Mouse (Mus musculus): ENCODE measurements around the gene Rbm18. TPM values are rescaled to one million over a fixed set of nuclear protein-coding genes. Genes with fewer than 3 reads are reported as not detected.
"Not testable (repeated sequence)": the region's sequence is repeated elsewhere in the genome, so short reads cannot be mapped to it uniquely, and the experiment has no call there.

Rbm18 gene
- 22.5 and 24.3 TPM in 2 replicates for total RNA-seq (2017)

DNA sequence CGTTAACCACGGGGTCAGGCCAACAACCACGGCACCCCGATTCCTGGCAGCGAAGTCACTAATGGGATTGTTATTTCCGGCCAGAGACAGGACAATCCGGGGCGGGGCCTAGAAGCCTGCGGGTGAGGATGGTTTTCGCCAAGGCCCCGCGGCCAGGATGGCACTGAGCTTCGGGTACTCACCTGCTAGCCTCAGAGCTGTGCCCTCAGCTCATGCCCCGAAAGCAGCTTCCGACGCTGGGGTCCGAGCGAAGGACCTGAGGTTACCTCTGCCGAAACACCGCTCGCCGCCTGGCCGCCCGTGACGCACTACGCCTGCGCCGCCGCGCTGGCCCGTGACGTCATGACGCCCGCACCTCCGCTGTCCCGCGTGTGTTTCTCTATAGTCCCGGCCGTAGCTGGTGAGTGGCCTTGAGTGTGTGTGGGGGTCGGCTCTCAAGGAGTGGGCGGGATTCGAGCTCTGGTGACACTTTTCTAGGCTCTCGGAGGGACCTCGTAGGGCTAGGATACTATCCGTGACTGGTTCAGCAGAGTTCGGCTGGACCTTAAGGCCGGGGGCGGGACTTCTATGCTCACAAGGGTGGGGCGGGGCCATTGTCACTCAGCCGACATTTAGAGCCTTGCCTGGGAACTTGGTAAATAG, at the start of gene Rbm18, which contains the start of gene Mrrf:
Gene Rbm18 (minus strand): TSS at position 474 of the 642 bp plus-strand sequence.
Gene Mrrf (plus strand): TSS at position 90 of the 642 bp plus-strand sequence.
- ATAC-seq (replicated peaks; ENCODE audit: low read depth, poor library complexity, severe bottlenecking): peak; percentile 93

DNA sequence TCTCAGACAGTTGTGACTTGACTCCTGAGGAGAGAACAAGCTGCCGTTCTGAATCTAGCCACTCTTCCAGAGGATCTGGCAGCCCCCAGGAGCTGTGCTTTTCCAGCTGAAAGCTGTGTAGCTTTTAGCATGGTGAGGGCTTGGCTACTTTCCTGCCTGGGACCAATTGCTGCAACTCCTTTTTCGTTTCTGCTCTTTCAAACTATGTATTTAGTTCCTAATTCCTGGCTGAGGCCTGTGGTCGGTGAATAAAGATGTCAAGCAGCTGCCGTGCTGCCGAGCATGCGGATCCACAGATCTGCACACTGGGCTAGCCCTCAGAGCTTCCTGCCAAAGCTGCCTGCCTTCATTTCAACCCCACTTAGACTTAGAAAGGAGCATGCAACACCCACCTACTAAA, 48.3 kb upstream of the Rbm18 start:
- no peak for ATAC-seq (replicated peaks; ENCODE audit: low read depth, poor library complexity, severe bottlenecking)

DNA sequence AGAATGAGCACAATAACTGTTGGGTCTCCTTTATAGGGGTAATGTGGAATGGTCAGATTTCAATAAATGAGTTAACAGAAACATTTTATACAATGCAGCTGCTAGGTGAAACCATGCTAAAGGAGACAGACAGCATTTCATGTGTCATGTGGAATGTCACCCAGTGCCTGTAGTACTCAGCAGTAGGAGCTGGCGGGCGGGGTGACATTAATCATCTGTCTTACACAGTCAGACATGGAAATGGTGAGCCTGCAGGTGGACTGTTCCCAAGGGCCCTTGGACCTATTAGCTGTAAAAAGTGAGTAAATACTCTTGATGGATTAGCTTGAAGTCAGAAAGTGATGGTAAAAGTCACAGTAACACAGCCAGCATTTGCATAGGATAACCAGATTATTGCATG, 47.6 kb upstream of the Rbm18 start:
- ATAC-seq (replicated peaks; ENCODE audit: low read depth, poor library complexity, severe bottlenecking): no peak

DNA sequence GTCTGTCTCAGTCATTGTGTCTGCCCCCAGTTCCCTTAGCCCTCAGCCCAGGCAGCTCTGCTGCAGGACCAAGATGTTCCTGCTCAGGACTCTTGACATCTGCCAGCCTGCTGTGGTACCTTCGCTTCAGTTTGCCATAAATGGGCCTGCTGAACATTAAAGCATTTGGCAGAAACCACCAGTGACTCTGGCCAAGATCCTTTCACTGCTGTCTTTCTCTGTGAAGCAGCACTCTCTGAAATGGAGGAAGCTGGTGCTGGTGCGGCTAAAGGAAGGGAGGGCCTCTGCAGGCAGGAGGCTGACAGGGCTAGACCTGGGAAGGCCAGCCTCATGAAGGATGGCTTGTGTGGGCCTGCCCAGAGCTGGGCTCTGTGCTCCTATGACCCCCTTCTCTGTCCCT, 46.7 kb upstream of the Rbm18 start:
- no peak for ATAC-seq (replicated peaks; ENCODE audit: low read depth, poor library complexity, severe bottlenecking)

DNA sequence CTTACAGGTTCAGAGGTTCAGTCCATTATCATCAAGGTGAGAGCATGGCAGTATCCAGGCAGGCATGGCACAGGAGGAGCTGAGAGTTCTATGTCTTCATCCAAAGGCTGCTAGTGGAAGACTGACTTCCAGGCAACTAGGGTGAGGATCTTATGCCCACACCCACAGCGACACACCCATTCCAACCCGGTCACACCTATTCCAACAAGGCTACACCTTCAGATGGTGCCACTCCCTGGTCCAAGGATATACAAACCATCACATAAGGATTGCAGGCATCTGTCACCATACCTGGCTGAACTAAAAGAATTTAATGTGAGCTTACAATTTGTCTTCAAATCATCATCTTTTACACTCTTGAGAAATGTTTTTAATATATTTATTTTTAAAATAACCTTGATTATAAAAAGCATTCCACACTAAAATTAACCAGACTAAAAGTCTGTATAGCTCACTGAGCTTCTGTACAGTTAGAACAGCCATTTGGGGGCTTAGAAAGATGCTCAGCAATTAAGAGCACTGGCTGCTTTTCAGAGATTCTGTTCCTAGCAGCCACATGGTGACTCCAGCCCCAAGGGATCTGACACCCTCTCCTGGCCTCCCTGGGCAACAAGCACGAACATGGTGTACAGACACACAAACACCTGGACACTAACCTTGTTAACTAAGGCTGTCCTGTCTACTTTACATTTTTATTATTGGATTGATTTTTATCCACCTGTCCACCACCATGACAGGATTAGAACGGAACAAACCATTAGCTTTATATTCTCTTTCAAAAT, 45.2 kb upstream of the Rbm18 start:
- ATAC-seq (replicated peaks; ENCODE audit: low read depth, poor library complexity, severe bottlenecking): not testable (repeated sequence)

DNA sequence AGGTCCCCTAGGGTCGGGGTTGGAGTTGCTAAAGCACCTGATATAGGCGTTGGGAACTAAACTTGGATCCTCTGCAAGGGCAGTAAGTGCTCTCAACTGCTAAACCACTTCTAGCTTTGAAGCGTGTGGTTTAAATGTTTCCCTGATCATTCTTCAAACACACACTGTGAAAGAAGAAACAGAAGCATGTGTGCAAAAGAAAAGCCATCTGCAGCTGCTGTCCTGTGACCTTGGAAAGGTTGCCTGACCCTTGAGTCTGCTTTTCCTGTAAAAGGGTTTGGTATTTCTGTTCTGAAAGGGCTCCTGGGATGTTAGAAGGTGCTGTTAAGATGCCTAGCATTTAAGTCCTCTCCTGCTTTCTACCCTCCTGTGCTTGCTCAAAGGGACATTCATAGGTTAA, 42.9 kb upstream of the Rbm18 start:
- no peak for ATAC-seq (replicated peaks; ENCODE audit: low read depth, poor library complexity, severe bottlenecking)

DNA sequence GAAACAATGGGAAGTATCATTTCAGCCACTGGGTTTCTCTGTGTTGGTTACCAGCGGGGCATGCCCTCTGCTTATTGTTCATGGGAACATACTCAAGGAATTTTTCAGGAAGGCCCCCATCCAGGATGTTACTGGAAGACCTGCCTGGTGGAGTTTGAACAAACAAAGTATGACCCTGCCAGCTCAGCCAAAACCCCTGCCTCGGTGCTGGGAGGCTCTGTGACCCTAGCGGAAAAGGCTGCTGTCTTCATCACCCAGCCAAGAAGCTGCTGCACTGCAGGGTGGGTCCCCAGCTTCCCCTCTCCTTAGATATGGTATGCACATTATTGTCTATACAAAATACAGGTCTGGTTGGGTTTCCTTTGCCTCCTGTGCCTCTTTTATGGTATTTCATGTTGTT, 36.0 kb upstream of the Rbm18 start:
- no peak for ATAC-seq (replicated peaks; ENCODE audit: low read depth, poor library complexity, severe bottlenecking)

DNA sequence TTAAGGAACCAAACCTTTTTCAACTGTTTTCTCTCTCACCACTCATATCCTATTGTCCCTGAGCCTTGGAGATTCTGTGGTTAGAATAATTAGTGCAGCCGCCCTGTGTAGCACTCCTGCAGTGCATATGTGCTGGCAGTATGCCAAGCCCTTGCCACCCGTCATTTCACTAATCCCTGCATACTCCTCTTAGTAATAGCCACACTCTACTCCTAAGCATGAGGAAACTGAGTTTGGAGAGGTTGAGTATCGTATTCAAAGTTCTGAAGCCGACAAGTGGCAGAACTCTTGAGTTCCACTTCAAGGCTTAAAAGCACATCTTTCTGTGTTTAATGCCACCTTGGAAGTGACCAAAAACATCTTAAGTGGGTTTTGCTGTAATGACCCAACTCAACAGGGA, 35.6 kb upstream of the Rbm18 start:
- ATAC-seq (replicated peaks; ENCODE audit: low read depth, poor library complexity, severe bottlenecking): no peak

DNA sequence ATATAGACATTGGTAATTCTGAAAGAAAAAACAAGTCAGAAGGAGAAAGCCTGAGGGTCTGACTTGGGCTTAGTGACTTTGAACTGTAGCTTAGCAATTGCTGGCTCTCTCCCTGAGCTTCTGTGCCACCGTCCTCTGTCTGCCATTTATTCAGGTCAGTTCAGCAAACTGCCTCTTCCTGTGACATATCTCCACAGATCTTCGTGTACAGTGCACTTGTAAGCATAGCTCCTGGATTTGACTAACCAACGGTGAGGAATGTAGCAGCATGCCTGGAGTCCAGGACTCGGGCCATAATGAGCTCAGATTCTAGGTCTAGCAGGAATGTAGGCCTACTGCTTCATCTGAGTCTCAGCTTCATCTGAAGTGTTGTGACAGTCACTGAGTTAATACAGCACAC, 32.6 kb upstream of the Rbm18 start:
- no peak for ATAC-seq (replicated peaks; ENCODE audit: low read depth, poor library complexity, severe bottlenecking)

DNA sequence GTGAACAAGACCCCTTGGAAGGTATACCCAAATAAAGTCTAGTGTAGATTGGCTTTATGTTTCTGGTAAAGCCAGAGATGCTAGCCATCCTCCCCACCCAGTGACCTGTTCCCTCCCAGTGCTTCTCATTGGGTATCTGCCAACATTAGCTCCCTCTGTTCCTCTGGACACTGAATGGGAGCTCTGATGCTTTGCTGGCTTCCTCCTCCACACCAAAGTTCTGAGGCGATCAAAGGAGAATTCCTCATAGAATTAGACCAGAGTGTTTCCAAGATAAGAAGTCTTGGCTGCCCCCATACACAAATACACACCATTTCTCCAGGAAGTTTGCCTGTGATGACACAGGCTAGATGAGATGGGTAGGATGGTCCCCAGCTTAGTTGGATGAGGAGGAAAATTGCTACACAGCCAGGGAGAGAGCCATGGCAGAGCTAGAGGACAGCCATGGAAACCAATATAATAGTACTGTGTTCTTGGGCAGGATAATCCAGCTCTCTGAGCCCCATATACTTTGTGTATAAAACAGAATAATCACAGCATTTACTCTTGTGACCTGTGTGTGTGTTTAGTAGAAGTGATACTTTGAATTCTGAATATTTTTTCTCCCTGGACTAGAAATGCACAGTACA, 31.5 kb upstream of the Rbm18 start:
- no peak for ATAC-seq (replicated peaks; ENCODE audit: low read depth, poor library complexity, severe bottlenecking)

DNA sequence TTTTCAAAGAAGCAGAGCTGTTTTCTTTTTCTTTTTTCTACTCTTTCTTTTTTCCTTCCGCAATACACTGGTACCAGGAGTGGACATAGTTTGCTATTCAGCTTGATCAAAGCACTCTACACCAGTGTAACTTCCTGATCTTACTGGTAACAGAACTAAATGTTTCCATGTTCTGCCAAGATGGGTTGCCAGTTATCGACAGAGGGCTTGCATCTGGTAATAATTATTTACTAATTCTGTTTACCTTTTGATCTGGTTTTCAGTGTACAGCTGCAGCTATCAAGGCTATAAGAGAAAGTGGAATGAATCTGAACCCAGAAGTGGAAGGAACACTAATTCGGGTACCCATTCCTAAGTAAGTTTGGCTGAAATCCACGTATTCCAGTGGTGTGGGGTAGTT, 22.8 kb upstream of the Rbm18 start:
- ATAC-seq (replicated peaks; ENCODE audit: low read depth, poor library complexity, severe bottlenecking): no peak

DNA sequence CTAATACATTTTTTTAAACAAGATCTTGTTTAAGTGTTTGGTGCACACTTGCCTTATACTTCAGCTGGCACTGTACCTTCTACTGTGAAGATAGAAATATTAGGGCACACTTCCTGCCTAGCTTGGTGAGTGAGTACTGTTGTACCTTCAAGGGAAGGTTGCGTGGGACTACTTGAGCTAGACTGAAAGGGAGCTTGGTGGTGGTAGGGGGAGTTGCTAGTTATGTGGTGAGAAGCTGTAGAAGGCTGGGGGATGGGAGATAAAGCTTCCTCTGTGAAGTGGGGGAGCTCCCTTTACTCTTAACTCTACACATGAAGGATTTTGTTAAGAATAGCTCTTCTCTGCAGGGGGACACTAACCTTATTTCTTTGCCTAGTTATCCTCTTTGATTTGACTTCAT, 20.9 kb upstream of the Rbm18 start:
- no peak for ATAC-seq (replicated peaks; ENCODE audit: low read depth, poor library complexity, severe bottlenecking)

DNA sequence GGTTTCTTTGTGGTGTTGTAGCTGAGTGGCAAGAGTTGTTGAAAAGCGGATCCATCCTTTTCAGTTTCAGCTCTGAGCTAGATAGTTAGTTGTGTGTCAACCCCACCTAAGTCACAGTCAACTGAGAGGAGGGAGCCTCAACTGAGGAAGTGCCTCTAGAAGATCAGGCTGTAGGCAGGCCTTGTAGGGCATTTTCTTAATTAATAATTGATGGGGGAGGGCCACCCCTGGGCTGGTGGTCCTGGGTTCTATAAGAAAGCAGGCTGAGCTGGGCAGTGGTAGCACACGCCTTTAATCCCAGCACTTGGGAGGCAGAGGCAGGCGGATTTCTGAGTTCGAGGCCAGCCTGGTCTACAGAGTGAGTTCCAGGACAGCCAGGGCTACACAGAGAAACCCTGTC, 15.8 kb upstream of the Rbm18 start:
- not testable (repeated sequence) for ATAC-seq (replicated peaks; ENCODE audit: low read depth, poor library complexity, severe bottlenecking)

DNA sequence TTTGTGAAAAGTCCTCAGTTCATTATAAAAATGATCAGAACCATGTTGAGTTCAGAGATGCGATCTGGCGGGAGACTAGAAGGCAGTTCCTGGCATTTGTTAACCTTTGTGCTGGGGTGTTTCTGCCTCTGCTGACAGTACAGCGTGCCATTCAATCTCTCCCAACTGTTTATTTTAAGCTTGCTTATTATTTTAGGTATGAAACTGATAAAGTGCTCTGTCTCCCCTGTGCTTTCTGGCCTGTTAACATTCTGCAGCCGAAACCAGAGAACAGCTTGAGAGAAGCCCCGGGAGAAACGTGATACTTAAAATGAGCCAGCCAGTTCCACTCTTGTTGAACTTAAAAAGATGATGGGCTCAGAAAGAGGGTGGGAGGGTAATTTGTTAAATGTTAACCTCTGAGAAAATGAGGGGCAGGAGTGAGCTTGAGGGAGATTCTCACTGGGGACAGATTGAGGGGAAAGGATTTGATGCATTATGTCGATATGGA, 12.3 kb upstream of the Rbm18 start:
- no peak for ATAC-seq (replicated peaks; ENCODE audit: low read depth, poor library complexity, severe bottlenecking)

DNA sequence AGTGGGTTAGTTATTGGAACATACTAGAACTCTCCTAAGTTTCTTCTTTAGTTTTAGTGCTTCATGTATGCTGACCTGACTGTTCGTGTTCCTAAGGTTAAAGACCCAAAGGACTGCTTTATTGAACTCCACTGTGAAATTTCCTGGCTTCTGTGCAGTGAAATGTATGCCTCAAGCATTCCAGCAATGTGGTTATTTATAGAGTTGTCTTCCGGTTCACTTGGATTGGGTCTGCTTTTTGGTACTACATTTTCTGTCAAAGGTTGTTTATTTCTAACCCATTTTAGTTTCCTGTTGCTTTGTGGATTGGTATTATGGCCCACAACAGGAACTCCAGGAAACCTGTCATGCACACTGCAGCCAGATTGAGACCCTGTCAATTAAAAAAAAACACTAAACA, 2.5 kb upstream of the Rbm18 start:
- no peak for ATAC-seq (replicated peaks; ENCODE audit: low read depth, poor library complexity, severe bottlenecking)

DNA sequence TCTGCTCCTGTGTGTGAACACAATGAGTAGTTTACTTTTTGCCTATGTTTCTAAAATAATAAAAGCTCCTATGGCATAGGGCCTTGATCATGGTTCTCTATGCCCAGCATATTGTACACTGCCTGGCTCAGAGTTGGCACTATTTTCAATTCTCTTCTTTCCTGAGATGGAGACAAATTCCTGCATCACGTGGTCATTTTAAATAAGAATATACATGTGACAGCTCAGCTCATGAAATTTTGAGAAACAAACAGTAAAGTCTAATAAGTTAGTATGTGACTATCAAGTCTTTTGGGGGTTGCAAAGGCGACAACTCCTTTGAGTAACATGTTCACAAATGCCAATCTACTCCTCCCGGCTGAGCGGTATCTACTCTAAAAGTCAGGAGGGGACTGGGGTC, 686 bp downstream of the Rbm18 start:
- ATAC-seq (replicated peaks; ENCODE audit: low read depth, poor library complexity, severe bottlenecking): no peak

DNA sequence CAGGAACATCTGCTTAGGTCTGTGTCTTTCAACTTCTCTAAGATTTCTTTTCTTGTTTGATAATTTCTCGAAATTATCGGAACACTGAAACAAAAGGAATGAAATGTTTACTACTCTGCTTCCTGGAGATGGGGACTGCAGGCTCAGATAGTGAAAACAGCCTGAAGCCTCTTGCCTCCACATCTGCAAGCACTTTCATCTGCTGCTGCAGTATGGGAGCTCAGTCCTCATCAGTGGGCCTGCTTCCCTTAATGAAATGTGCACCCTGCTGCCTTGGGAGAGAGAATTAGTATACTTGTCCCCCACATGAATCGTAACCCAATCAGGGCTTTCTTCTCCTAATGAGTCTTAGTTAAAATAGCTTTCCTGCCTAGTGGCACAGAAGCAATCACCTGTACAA, 7.5 kb downstream of the Rbm18 start:
- no peak for ATAC-seq (replicated peaks; ENCODE audit: low read depth, poor library complexity, severe bottlenecking)

DNA sequence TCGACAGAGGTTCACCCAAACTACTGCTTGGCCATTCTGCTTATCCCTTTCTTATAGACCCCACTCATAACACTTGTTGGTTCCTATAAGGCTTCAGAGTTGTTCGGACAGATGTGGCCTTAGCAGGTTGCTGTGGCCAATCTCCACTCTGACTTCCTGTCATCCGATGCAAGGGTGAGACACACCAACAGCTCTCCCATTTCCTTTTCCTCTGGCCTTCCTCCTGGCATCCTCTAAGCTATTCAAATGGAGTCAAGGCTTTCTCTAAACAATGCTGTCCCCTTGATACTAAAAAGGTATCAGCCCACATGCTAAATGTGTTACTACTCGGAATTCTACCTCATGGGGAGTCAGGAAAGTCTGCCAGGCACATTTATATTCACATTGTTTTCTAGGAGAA, 8.6 kb downstream of the Rbm18 start:
- ATAC-seq (replicated peaks; ENCODE audit: low read depth, poor library complexity, severe bottlenecking): no peak

DNA sequence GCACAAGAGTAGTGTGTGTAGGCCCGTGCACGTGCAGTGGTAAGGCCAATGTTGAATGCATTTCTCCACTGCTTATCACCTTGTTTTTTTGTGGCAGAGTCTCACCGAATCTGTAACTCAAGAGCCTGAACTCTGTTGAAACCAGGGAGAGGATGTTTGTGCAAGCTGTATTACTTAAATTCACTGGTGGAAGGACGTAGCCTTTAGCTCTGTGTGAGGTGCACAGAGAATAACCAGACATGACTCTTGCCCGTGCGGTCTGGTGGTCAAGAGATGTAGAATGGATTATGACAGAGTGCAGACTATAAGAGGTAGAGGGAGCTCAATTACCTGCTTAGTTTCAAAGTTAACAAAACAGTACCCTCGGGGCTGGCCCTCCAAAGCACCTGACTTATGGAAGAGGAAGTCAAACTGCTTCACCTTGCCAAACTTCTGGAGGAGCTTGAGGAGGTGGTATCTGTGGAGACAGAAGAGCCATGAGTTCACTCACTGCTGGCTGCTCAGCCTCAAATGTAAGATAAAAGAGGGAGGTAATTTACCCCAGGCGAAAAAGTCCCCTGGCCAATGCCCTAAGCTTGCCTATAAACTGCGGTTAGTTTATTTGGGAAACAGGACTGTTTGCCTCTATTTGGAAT, 9.7 kb downstream of the Rbm18 start:
- no peak for ATAC-seq (replicated peaks; ENCODE audit: low read depth, poor library complexity, severe bottlenecking)

DNA sequence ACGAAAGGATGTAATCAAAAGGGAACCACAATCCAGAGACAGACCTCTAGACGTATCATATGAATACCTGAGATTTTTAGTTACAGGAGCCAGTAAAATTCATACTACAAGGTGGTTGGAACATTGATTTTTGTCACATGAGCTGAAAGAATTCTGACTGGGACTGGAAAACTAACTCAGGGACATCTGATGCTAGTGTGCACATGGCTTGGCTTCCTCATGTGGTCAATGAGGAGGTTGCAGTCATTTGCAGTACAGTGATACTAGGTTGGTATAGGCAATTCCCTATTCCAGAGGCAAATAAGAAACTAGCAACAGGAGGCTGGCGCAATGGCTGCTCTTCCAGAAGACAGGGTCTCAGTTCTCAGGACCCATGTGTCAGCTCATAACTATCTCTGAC, 23.9 kb downstream of the Rbm18 start:
- ATAC-seq (replicated peaks; ENCODE audit: low read depth, poor library complexity, severe bottlenecking): no peak

DNA sequence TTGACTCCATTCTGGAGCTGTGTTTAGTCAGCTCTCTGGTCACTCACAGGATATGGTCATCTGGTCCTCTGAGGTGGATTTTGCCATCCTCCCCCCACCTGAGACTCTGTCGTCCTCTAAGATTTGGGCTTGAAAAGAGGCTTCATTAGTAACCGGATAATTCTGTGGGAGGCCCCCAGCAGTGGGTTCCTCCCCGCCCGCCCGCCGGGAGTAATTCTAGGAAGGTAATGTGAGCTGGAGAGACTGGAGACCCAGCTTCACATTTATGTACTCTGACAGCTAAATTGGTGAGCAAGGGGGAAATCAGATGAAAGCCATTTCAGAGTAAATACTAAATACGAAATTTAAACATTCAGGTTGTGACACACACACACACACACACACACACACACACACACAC, 28.0 kb downstream of the Rbm18 start:
- ATAC-seq (replicated peaks; ENCODE audit: low read depth, poor library complexity, severe bottlenecking): no peak

All from common myeloid progenitor, adult 5-6 weeks (primary cell).